ENCODE assay signal across 8 mouse cellular contexts in the genomic region with DNA sequence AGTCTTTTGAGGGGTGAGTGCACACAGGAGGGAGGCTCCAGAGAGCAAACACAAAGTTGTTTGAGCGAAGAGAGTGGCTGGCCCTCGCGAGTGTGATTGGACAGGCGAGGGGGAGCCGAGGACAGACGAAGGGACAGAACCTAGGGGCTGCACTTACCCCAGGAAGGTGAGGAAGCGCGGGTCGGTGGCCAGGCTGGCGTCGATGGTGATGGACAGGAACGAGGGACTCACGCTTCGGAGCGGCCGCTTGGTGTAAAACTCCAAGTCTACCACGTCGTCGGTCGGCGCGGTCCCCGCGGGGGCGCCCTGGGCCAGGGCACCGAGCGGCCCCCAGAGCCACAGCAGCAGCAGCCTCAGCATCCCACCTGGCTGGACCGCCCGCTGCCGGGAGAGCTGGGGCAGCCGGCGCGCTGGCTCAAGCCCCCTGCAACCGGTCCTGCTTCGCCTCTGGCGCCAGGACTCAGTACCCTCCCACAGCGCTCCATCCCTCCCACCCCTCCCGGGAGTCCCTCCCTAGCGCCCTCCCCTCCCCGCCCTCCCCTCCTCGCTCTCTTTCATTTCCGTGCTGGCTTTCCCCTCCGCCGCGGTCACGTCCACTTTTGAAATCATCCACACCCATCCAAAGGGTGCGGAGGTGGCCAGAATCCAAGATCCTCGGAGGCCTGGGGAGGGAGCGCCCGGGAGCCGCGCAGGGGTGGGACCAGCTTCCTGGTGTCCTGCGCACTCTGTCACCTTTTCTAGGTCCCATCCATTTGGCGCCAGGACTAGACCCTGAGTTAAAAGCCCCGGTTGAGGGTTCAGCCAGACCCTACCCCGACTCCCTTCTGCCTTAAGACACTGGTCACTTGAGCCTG. TPM values are rescaled to one million over a fixed set of nuclear protein-coding genes. Genes with fewer than 3 reads are reported as not detected.
A peak's percentile ranks its signal among the peaks of the same experiment; 100 is the strongest.
DNase-seq lines count a peak whose midpoint lies in the region; ATAC-seq and TF ChIP-seq lines count a peak whose summit lies in the region.

A gene (minus strand): TSS at position 482 of the 854 bp plus-strand sequence.

- ATAC-seq in cerebellum, adult (ENCODE audit: insufficient number of reproducible peaks, low FRiP score, low TSS enrichment) = no peak
- peak; percentile 73 for ATAC-seq in hindbrain, embryonic 16.5 days
- peak; percentile 63 for ATAC-seq in liver, embryonic 11.5 days (replicated peaks; ENCODE audit: low FRiP score)
- ATAC-seq in midbrain, embryonic 16.5 days = peak; percentile 72

- intact Hi-C loops in gastrocnemius, postnatal 14 days (cut with DNase I; ENCODE audit: low total_unique reads) = no loop called here

- H3K4me1 ChIP-seq in hindbrain, embryonic 16.5 days (ENCODE audit: control insufficient read depth, insufficient read depth, low read depth, low read length) = peaks cover 11% of the 10 kb centered on the region
- H3K4me1 ChIP-seq in liver, embryonic 11.5 days (replicated peaks; ENCODE audit: control insufficient read depth, insufficient read depth, low read length) = no peaks in the 10 kb centered on the region; the same call in 1 of the 2 replicates
- H3K4me1 ChIP-seq in midbrain, embryonic 16.5 days (ENCODE audit: control insufficient read depth, insufficient read depth, low read length) = peaks cover 6% of the 10 kb centered on the region

- TF ChIP-seq CTCF in brain, embryonic 14.5 days (IDR thresholded peaks at IDR 0.05; ENCODE audit: borderline replicate concordance, extremely low read depth, insufficient read depth, insufficient read length) = no peak

- peak within 1 kb of the TSS; percentile 95 for H3K4me2 ChIP-seq in hindbrain, embryonic 16.5 days (ENCODE audit: low read length)
- H3K4me2 ChIP-seq in liver, embryonic 11.5 days = peak within 1 kb of the TSS; percentile 81
- peak within 1 kb of the TSS; percentile 88 for H3K4me2 ChIP-seq in midbrain, embryonic 16.5 days (ENCODE audit: low read length)

- no peak for TF ChIP-seq POLR2A in brain, embryonic 14.5 days (IDR thresholded peaks at IDR 0.05; ENCODE audit: borderline replicate concordance, extremely low read depth, insufficient read depth, insufficient read length, poor library complexity, severe bottlenecking)

- peak; percentile 22 to 23 for DNase-seq in cerebellum, postnatal 14 days
- DNase-seq in brain, embryonic 14.5 days (ENCODE audit: low read depth) = peak; percentile 48
- peak; percentile 45 for DNase-seq in gastrocnemius, postnatal 14 days
- DNase-seq in liver, embryonic 11.5 days (ENCODE audit: low spot score) = peak; percentile 47
- peak; percentile 58 for DNase-seq in testis, postnatal 10 days (ENCODE audit: low spot score)

- H3K4me3 ChIP-seq in hindbrain, embryonic 16.5 days (ENCODE audit: low read length) = peak within 1 kb of the TSS; percentile 49
- peak within 1 kb of the TSS; percentile 51 for H3K4me3 ChIP-seq in liver, embryonic 11.5 days (ENCODE audit: low read depth, low read length)
- peak within 1 kb of the TSS; percentile 46 for H3K4me3 ChIP-seq in midbrain, embryonic 16.5 days (ENCODE audit: low read depth, low read length)

- H3K9ac ChIP-seq in hindbrain, embryonic 16.5 days (ENCODE audit: low read depth, low read length) = peak within 1 kb of the TSS; percentile 62
- H3K9ac ChIP-seq in liver, embryonic 11.5 days (ENCODE audit: low read depth, low read length) = peak within 1 kb of the TSS; percentile 28
- H3K9ac ChIP-seq in midbrain, embryonic 16.5 days (ENCODE audit: low read depth, low read length) = peak within 1 kb of the TSS; percentile 62

- H3K27ac ChIP-seq in hindbrain, embryonic 16.5 days (ENCODE audit: low read depth, low read length) = no peak within 1 kb of the TSS
- H3K27ac ChIP-seq in liver, embryonic 11.5 days (ENCODE audit: low read depth, low read length) = no peak within 1 kb of the TSS
- H3K27ac ChIP-seq in midbrain, embryonic 16.5 days (ENCODE audit: low read length) = no peak within 1 kb of the TSS

- under 1% methylated on average over 45 of the region's 56 CpGs for WGBS in hindbrain, embryonic 16.5 days
- WGBS in liver, embryonic 11.5 days = 1% methylated on average over 48 of the region's 56 CpGs
- WGBS in midbrain, embryonic 16.5 days = under 1% methylated on average over 40 of the region's 56 CpGs

- H3K36me3 ChIP-seq in hindbrain, embryonic 16.5 days (ENCODE audit: control insufficient read depth, insufficient read depth, low read length) = no peaks in the 10 kb centered on the region
- H3K36me3 ChIP-seq in liver, embryonic 11.5 days (ENCODE audit: control insufficient read depth, insufficient read depth, low read length) = no peaks in the 10 kb centered on the region
- no peaks in the 10 kb centered on the region for H3K36me3 ChIP-seq in midbrain, embryonic 16.5 days (ENCODE audit: control insufficient read depth, insufficient read depth, low read length)

- H3K9me3 ChIP-seq in hindbrain, embryonic 16.5 days (ENCODE audit: control insufficient read depth, low read length) = no peaks in the 10 kb centered on the region
- no peaks in the 10 kb centered on the region; the same call in 1 of the 2 replicates for H3K9me3 ChIP-seq in liver, embryonic 11.5 days (ENCODE audit: control insufficient read depth, low read length)
- H3K9me3 ChIP-seq in midbrain, embryonic 16.5 days (replicated peaks; ENCODE audit: control insufficient read depth, low read length, poor library complexity, severe bottlenecking) = no peaks in the 10 kb centered on the region

- H3K27me3 ChIP-seq in hindbrain, embryonic 16.5 days (replicated peaks; ENCODE audit: control insufficient read depth, insufficient read depth, low read length) = peaks cover 11% of the 10 kb centered on the region
- H3K27me3 ChIP-seq in liver, embryonic 11.5 days (replicated peaks; ENCODE audit: control insufficient read depth, insufficient read depth, low read length) = peaks cover 13% of the 10 kb centered on the region; the same call in 1 of the 2 replicates
- H3K27me3 ChIP-seq in midbrain, embryonic 16.5 days (ENCODE audit: control insufficient read depth, insufficient read depth, low read depth, low read length) = peaks cover 11% of the 10 kb centered on the region

RNA-seq across cellular contexts. Expression of the gene that starts here (rescaled TPM):
- 0.45 and 0.53 TPM in 2 replicates for polyA plus RNA-seq in brain, embryonic 14.5 days (2012; rRNA removed)
- total RNA-seq in gastrocnemius, postnatal 14 days (2021) = under 1 TPM; 0.51 to 0.88 TPM
- polyA plus RNA-seq in hindbrain, embryonic 16.5 days (2015; fragmentation: Nextera tagmentation; extraction: Ambion mirVana) = 0.56 and 0.66 TPM in 2 replicates
- 2.0 and 3.0 TPM in 2 replicates for polyA plus RNA-seq in liver, embryonic 11.5 days (2014; fragmentation: Nextera tagmentation; extraction: Ambion mirVana)
- 0.24 and 0.27 TPM in 2 replicates for polyA plus RNA-seq in midbrain, embryonic 16.5 days (2015; fragmentation: Nextera tagmentation; extraction: Ambion mirVana)

Comparison
In these comparisons a context has a peak if more than half of its experiments do, and no peak if none do; other contexts are left out.
1. Peak in DNase-seq in brain, embryonic 14.5 days; RNA of the gene not detected or under 1 TPM.
2. Peak in DNase-seq in gastrocnemius, postnatal 14 days; RNA of the gene not detected or under 1 TPM.
3. Peak in ATAC-seq, H3K4me3 ChIP-seq, H3K9ac ChIP-seq and H3K4me2 ChIP-seq in hindbrain, embryonic 16.5 days; RNA of the gene not detected or under 1 TPM.
4. Peak in ATAC-seq, H3K4me3 ChIP-seq, H3K9ac ChIP-seq and H3K4me2 ChIP-seq in midbrain, embryonic 16.5 days; RNA of the gene not detected or under 1 TPM.